Mouse (Mus musculus) liver, adult 2 months (tissue): Measurements from ENCODE around the gene Auts2.

Experiments used
- CTCF ChIP-seq: fragments of 200-500 bp; IDR thresholded peaks from 2 replicates; pipeline ENCODE4 v1.5.1; 2011; ENCODE audit warnings: low read depth, low read length, control low read depth
- POLR2A ChIP-seq: fragments of 200-500 bp; IDR thresholded peaks from 2 replicates; pipeline ENCODE4 v1.6.1; 2011; ENCODE audit warnings: low read length, control low read depth; ENCODE audit not compliant: insufficient read depth; ENCODE audit errors: extremely low read depth

GRCm38 (mm10) chr5:131767176-131767575 lies 776.0 kb downstream of the Auts2 start:
- TF ChIP-seq CTCF (no peak), POLR2A (no peak)
